Mouse (Mus musculus) heart, postnatal 10 days (tissue): ENCODE data around the gene Plekhs1. TPM values are rescaled to one million over a fixed set of nuclear protein-coding genes. Genes with fewer than 3 reads are reported as not detected.
"Not testable (repeated sequence)": the region's sequence is repeated elsewhere in the genome, so short reads cannot be mapped to it uniquely, and the experiment has no call there.

ENCODE experiments used
- DNase-seq, 2 experiments: peaks; one replicate each; pipeline ENCODE4 v3.0.0; 2021
- intact Hi-C: fragments of 180-260 bp; cut with DNase I; formaldehyde crosslinking; loops from one replicate; pipeline ENCODE4 v1.15.1; 2025
- total RNA-seq, 2 experiments: library from RNA; stranded (reverse); gene quantifications; 2 replicates each; pipeline ENCODE4 v1.2.3; 2021

The Plekhs1 gene
- total RNA-seq, 2 experiments from 2014 or later: 0.25 to 0.41 TPM

- intact Hi-C loops: no loop called here
Measured at GRCm38 (mm10) chr19:56454862-56455261, 6.6 kb upstream of the Plekhs1 start.

GRCm38 (mm10) chr19:56455369-56455768 is 6.1 kb upstream of the Plekhs1 start:
- no peak for DNase-seq
- intact Hi-C loops: no loop called here

More at GRCm38 (mm10) chr19:56454862-56455261, 6.6 kb upstream of the Plekhs1 start:
- DNase-seq: no peak

GRCm38 (mm10) chr19:56457569-56457968 is 3.9 kb upstream of the Plekhs1 start:
- no peak for DNase-seq
- intact Hi-C loops: no loop called here

GRCm38 (mm10) chr19:56459154-56460050 is 2.0 kb upstream of the Plekhs1 start:
- intact Hi-C loops: no loop called here
- no peak for DNase-seq

- intact Hi-C loops: no loop called here
- DNase-seq: no peak
Measured at GRCm38 (mm10) chr19:56460241-56460640, 1.2 kb upstream of the Plekhs1 start.

GRCm38 (mm10) chr19:56462786-56463185 is 1.3 kb downstream of the Plekhs1 start:
- DNase-seq: no peak
- intact Hi-C loops: no loop called here

GRCm38 (mm10) chr19:56466486-56466885 is 5.0 kb downstream of the Plekhs1 start:
- intact Hi-C loops: no loop called here
- DNase-seq: no peak

- intact Hi-C loops: no loop called here
- no peak for DNase-seq
Measured at GRCm38 (mm10) chr19:56470286-56471020, 9.0 kb downstream of the Plekhs1 start.

- no peak for DNase-seq
- intact Hi-C loops: no loop called here
Measured at GRCm38 (mm10) chr19:56471934-56472333, 10.5 kb downstream of the Plekhs1 start.

- peak in 1 of 2 experiments; percentile 41 for DNase-seq
- intact Hi-C loops: no loop called here
Measured at GRCm38 (mm10) chr19:56474869-56475550, 13.6 kb downstream of the Plekhs1 start.

- intact Hi-C loops: no loop called here
- DNase-seq: no peak
Measured at GRCm38 (mm10) chr19:56476546-56476945, 15.1 kb downstream of the Plekhs1 start.

GRCm38 (mm10) chr19:56477253-56477652 is 15.8 kb downstream of the Plekhs1 start:
- intact Hi-C loops: no loop called here

GRCm38 (mm10) chr19:56477832-56478231 is 16.4 kb downstream of the Plekhs1 start:
- DNase-seq: no peak
- intact Hi-C loops: no loop called here

More at GRCm38 (mm10) chr19:56477253-56477652, 15.8 kb downstream of the Plekhs1 start:
- DNase-seq: no peak

GRCm38 (mm10) chr19:56484630-56485375 is 23.4 kb downstream of the Plekhs1 start:
- peak; percentile 13 to 16 for DNase-seq
- intact Hi-C loops: no loop called here

- DNase-seq: peak; percentile 51 to 62
Measured at GRCm38 (mm10) chr19:56485376-56486271, 24.2 kb downstream of the Plekhs1 start.

GRCm38 (mm10) chr19:56486926-56487325 is 25.5 kb downstream of the Plekhs1 start:
- intact Hi-C loops: no loop called here
- DNase-seq: no peak

More at GRCm38 (mm10) chr19:56485376-56486271, 24.2 kb downstream of the Plekhs1 start:
- intact Hi-C loops: no loop called here

- intact Hi-C loops: no loop called here
- DNase-seq: no peak
Measured at GRCm38 (mm10) chr19:56487339-56487738, 25.9 kb downstream of the Plekhs1 start.

GRCm38 (mm10) chr19:56489601-56490000 is 28.2 kb downstream of the Plekhs1 start:
- intact Hi-C loops: no loop called here
- no peak for DNase-seq

GRCm38 (mm10) chr19:56494157-56494556 is 32.7 kb downstream of the Plekhs1 start:
- intact Hi-C loops, DNase-seq: not testable (repeated sequence)
